Mouse (Mus musculus) testis, adult 2 months (tissue): ENCODE results near the gene Grk2.

Source experiments
- CTCF ChIP-seq: fragments of 200-500 bp; IDR thresholded peaks from 2 replicates; pipeline ENCODE4 v1.5.1; 2012; ENCODE audit warnings: low read depth, mild to moderate bottlenecking, inconsistent platforms, low read length, moderate library complexity; ENCODE audit not compliant: control insufficient read depth, insufficient read depth, insufficient replicate concordance
- POLR2A ChIP-seq: fragments of 200-500 bp; IDR thresholded peaks from 2 replicates; pipeline ENCODE4 v1.6.1; 2012; ENCODE audit warnings: low read depth, mild to moderate bottlenecking, inconsistent platforms, low read length, moderate library complexity; ENCODE audit not compliant: control insufficient read depth

- TF ChIP-seq POLR2A: no peak
- no peak for TF ChIP-seq CTCF
Observed at GRCm38 (mm10) chr19:4298322-4299121, 7.5 kb downstream of the Grk2 start.
